Mouse (Mus musculus) thymus, adult 2 months (tissue): ENCODE results near the gene Habp2.

Experiments used
- CTCF ChIP-seq: fragments of 200-500 bp; IDR thresholded peaks from 2 replicates; pipeline ENCODE4 v1.5.1; 2012; ENCODE audit warnings: mild to moderate bottlenecking, control low read depth, low read length, moderate library complexity, borderline replicate concordance; ENCODE audit not compliant: control insufficient read depth, poor library complexity, insufficient read depth; ENCODE audit errors: extremely low read depth
- POLR2A ChIP-seq: fragments of 200-500 bp; IDR thresholded peaks from 2 replicates; pipeline ENCODE4 v1.6.1; 2012; ENCODE audit warnings: mild to moderate bottlenecking, low read length, control low read depth, moderate library complexity; ENCODE audit not compliant: control insufficient read depth, poor library complexity, insufficient read depth; ENCODE audit errors: extremely low read depth

GRCm38 (mm10) chr19:56368912-56369311 lies 82.0 kb downstream of the Habp2 start:
- no peak for TF ChIP-seq CTCF
- no peak for TF ChIP-seq POLR2A
